15 mouse cellular contexts compared by ENCODE assay signal in genomic region chr13:100495337-100495736, GRCm38 (mm10). TPM values are rescaled to one million over a fixed set of nuclear protein-coding genes. Genes with fewer than 3 reads are reported as not detected.
"Had no signal": no experiment of that assay in that cellular context is flagged by ENCODE, and none has a peak within 500 bp of the region (broad histone marks: within the 10 kb centered on the region; RNA-seq: fewer than 3 reads in every experiment).

No protein-coding gene starts in this region.

- DNase-seq: kidney, adult 18-20 months; kidney, postnatal 10 days; kidney, postnatal 4 days; liver; liver, embryonic 13.5 days; liver, postnatal 0 days; right cerebral cortex, adult 18-20 months; right cerebral cortex, postnatal 25 days; spleen, adult 18-20 months; thymus, postnatal 4 days had no signal

- ATAC-seq: inflammation-experienced regulatory T-cells, adult 6 months; liver, postnatal 0 days; midbrain, embryonic 13.5 days had no signal

- H3K9ac ChIP-seq: limb, embryonic 12.5 days; liver, embryonic 13.5 days; liver, postnatal 0 days; midbrain, embryonic 13.5 days; stomach, embryonic 15.5 days had no signal

- H3K36me3 ChIP-seq: limb, embryonic 12.5 days; liver, embryonic 13.5 days; midbrain, embryonic 13.5 days; stomach, embryonic 15.5 days had no signal

- H3K4me2 ChIP-seq: limb, embryonic 12.5 days; liver, embryonic 13.5 days; midbrain, embryonic 13.5 days; stomach, embryonic 15.5 days had no signal

- H3K27me3 ChIP-seq: limb, embryonic 12.5 days; liver, embryonic 13.5 days; midbrain, embryonic 13.5 days; stomach, embryonic 15.5 days had no signal

- H3K27ac ChIP-seq: layer of hippocampus, adult 2 months; limb, embryonic 12.5 days; liver, embryonic 13.5 days; midbrain, embryonic 13.5 days; stomach, embryonic 15.5 days had no signal

- H3K9me3 ChIP-seq: limb, embryonic 12.5 days; liver, embryonic 13.5 days; midbrain, embryonic 13.5 days; stomach, embryonic 15.5 days had no signal

- H3K4me3 ChIP-seq: layer of hippocampus, adult 2 months; limb, embryonic 12.5 days; liver, embryonic 13.5 days; midbrain, embryonic 13.5 days; stomach, embryonic 15.5 days had no signal

RNA-seq across cellular contexts. Expression of gene Naip1, which starts 42.7 kb away (rescaled TPM):
- polyA plus RNA-seq: inflammation-experienced regulatory T-cells, adult 6 months; limb, embryonic 12.5 days; liver, embryonic 13.5 days; midbrain, embryonic 13.5 days had no signal
